Mouse (Mus musculus): ENCODE measurements around the gene 4931422A03Rik. TPM values are rescaled to one million over a fixed set of nuclear protein-coding genes. Genes with fewer than 3 reads are reported as not detected.
"Not testable (repeated sequence)": the region's sequence is repeated elsewhere in the genome, so short reads cannot be mapped to it uniquely, and the experiment has no call there.

Gene 4931422A03Rik
- total RNA-seq, 2 experiments from 2014 or later, result 0.96 TPM; not detected in 1

DNA sequence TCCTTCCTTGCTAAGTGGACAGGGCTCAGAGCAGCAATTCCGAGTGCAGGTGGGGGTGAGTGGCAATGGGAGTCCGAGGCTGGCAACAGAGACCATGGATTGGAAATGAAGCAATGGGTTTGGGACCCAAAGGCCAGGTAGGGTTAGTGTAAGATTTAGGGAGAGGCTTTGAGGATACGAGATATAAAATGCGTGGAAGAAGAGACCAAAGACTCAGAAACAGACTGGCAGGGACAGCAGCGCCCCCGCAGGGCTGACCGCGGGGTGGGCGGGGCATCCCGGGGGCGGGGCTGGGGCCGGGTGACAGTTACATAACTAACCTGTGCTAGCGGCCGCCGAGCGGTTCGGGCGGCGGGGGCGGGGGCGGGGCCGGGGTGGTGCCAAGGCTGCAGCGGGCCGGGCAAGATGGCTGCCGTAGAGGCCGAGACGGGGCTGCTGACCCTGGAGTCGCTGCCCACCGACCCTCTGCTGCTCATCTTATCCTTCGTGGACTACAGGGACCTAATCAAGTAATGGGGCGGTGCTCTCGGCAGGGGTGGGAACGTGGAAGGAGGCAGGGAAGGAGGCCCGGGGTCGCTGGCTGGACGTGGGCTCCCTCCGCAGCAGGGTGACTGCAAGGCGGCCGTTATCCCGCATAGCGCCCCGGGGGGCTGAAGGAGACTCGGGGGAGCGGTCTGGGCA, 563 bp downstream of the 4931422A03Rik start, which contains the start of gene Fbxo3:
TSS of gene Fbxo3 (plus strand) at position 264 of the 681 bp plus-strand sequence.
- peak; percentile 64 to 79 for DNase-seq (ENCODE audit: low spot score in 2 of 2)

DNA sequence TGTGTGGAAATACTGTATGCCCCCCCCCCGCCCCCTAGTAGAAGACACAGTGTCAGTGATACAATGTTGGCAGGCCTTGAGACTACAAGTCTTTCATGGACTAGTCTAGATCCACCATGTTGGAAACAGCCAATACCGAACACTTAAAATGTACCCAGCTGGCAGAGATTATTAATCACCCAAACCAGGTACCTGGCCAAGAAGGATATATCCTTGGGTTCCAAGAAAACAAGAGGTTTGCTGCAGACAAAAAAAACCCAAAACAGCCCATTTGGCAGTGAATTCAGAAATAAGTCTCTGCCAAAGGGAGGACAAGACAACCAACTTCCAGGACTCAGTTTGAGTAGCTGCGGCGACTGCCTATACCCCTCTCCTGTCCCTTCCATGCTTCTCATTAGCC, 3.5 kb downstream of the 4931422A03Rik start:
- no peak for DNase-seq (ENCODE audit: low spot score in 2 of 2)

DNA sequence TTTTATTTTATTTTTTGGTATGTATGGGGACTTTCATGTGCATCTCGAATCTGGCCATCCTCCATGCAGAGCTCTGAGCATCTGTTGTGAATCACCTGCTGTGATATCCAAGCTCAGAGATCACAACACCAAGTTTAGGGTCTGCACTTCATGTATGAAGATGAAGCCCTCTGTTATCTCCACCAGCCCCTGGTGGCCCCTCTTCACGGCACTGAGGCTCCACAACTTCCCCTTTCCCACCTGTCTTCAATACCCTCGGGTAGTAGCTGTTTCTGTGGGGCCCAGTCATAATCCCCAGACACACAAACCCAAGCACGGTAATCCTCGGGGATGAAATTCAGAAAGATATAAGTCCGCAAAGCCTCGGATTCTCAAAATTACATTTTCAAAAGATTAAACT, 5.1 kb downstream of the 4931422A03Rik start:
- no peak for DNase-seq (ENCODE audit: low spot score in 2 of 2)

DNA sequence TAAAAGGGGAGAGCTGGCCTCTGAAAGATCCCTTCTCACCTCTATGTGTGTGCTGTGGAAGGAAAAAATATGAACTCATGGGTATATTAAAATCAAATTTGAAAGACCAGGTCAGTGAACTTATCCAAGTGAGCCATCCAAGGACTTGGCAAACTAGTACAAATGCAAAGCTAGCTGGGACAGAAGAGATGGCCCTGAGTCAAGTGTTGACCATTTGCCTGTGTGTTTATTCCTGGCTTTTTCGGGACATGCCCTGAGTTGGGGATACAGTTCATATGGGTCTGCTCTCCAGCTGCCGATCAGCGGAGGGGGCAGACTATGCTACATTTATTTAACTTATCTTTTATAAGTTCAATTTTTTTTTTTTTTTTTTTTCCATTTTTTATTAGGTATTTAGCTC, 19.3 kb downstream of the 4931422A03Rik start:
- not testable (repeated sequence) for DNase-seq (ENCODE audit: low spot score in 2 of 2)

DNA sequence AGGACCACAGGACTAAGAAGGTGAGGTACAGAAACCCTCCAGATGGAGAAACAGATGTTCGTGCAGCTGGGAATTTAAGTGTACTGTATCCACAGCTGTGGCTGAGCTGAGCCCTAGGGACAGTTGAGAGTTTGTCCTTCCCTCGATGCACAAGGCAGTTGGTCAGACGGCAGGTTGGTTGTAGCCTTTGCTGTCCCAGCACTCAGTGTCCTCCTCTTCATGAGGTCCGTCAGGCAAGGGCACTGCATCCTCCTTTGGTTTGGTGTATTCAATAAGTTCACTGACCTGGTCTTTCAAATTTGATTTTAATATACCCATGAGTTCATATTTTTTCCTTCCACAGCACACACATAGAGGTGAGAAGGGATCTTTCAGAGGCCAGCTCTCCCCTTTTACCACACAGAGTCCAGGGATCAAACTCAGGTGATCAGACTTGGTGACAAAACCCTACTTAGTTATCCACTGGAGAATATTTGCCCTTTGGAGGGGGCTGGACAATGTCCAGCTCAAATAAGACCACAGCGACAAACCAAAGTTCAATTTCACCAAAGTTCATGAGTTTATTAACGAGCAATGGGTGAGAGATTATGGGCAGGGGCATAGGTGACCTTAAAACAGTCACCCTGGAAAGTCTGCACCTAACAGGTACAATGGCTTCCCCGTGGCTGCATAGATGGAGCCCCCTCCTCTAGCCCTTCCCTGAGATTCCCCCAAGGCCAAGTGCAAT, 20.2 kb downstream of the 4931422A03Rik start:
- DNase-seq (ENCODE audit: low spot score in 2 of 2), result no peak

DNA sequence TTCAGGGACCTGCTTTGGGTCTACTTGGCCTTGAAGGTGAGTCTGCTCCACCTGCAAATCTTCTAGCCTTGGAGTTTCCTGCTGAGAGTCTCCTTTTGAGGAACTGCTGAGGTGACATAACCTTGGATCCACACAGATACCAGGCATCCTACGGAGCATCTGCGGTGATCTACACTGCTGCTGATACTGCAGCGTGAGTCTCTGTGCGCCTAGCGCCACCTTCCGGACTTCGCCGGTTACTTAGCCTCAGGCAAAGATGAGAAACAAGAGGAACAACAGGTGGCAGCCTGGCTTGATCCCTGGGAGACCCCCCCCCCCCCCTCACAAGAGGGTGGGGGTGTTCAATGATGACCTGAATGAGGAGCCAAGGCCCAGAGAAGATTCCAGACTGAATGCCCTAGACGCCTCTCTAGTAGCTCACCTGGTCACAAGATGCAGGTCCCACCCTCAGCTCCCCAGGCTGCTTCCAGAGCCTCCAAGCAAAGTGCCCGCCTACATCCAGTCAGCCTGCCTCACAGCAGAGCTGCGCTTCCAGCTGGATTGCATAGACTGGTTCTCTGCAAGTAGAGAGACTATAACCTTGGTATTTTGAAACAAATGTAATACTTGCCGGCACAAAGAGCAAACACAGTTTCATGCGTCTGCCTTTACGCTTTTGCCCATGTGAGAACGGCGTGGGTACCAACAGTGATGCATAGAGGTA, 25.3 kb downstream of the 4931422A03Rik start:
- DNase-seq (ENCODE audit: low spot score in 2 of 2), result peak in 1 of 2 experiments; percentile 27

DNA sequence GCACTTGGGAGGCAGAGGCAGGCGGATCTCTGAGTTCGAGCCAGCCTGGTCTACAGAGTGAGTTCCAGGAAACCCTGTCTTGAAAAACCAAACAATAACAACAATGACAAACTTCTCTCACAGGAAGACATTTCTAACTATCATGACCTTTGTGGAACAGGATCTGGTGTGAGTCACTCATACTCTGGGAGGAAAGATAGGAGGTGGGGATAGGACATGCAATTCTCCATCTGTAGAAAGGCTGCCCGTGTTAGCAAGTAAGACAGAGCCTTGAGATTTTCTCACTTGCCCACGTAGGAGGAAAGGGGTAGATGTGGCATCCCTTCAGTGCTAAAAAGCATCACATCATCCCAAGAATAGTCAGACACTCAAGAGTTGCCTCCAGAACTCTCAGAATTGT, 26.3 kb downstream of the 4931422A03Rik start:
- DNase-seq (ENCODE audit: low spot score in 2 of 2), result no peak

DNA sequence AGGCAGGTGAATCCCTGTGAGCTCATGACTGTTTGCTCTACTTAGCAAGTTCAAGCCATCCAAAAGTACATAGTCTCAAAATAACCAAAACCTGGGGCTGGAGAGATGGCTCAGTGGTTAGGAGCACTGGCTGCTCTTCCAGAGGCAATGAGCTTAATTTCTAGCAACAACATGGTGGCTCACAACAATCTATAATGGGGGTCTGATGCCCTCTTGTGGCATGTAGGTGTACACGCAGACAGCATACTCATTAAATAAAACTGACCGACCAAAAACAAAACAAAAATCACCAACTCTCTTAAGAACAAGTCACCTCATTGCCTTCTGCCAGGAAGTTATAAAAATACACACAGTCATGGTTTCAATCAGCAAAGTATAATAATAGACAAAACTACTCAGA, 27.1 kb downstream of the 4931422A03Rik start:
- no peak for DNase-seq (ENCODE audit: low spot score in 2 of 2)

DNA sequence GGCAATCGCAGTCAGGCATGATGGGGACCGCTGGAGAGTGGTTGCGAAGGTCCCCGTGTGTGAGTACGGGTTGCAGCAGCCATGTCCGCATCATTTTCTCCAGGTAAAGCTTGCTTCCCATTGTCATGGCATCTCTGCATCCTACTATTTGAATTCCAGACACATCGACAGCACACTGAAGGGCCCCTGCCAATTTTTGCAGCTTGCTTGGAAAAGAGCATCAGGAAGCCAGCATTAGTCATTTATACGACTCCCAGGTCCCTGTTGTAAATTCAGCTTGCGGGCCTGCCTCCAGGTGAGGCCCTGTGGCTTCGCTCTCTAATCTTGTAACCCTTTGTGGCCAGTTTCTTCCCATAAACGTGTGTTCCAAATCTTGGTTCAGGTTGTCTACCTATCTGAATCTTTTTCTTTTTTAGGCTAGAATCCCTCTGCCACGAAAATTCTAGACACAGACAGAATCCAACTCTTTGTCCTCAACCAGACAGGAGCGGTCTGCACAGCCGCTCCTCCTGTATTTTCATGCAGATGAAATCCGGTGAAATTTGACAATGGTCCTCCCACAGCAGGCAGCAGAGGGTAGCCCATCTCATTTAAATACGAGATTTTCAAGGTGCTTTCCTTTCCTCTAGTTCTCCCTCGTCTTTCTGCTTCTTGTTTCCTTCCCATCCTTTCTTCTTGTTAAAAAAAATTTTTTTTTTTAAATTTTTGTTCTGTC, 35.4 kb downstream of the 4931422A03Rik start:
- no peak for DNase-seq (ENCODE audit: low spot score in 2 of 2)

DNA sequence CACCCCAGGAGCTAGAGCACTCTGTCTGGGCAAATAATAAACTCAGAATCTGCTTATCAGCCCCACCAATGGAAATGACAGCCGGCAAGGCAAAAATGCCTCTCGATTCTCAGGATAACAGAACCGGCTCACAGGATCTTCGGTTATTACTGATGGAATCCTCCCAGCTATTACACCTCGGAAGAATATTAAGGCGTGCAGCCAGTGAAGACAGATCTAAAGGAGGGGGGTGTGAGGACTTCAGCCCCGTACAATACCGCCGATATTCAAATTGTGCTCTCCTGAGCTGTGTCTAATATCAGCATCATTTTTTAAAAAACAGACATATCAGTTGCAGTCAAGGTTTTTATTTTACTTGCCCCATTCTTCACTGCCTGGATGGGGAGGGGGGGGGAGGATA, 36.0 kb downstream of the 4931422A03Rik start:
- no peak for DNase-seq (ENCODE audit: low spot score in 2 of 2)

DNA sequence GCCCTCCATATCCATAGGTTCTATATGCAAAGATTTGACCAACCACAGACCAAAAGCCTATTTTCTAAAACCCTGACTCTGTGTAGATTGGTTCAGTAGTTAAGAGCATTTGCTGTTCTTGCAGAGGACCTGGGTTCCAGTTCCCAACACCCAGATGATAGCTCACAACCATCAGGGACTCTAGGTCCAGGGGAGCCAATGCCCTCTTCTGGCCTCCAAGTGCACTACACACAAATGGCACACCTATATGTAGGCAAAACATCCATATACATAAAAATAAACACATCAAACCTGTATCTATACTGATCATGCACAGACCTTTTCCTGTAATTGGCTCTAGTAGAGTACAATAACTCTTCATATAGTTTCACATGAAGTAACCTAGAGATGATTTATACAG, 36.9 kb downstream of the 4931422A03Rik start:
- no peak for DNase-seq (ENCODE audit: low spot score in 2 of 2)

DNA sequence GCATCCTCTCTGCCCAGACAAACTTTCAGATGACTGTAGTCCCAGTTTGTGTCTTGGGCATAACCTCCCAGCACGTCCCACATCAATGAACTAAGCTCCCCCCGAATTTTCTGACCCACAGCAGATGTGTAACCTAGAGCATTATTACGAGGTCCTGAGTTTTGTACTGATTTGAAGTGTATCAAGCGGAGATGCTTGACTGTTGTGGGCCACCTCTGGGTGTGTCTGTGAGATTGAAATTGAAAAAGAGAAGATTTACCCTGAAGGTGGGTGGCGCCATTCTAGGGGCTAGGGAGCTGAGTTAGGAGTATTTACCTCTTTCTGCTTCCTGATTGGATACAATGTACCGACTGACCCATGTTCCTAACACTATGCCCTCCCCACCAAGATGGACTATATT, 38.4 kb downstream of the 4931422A03Rik start:
- DNase-seq (ENCODE audit: low spot score in 2 of 2), result no peak

DNA sequence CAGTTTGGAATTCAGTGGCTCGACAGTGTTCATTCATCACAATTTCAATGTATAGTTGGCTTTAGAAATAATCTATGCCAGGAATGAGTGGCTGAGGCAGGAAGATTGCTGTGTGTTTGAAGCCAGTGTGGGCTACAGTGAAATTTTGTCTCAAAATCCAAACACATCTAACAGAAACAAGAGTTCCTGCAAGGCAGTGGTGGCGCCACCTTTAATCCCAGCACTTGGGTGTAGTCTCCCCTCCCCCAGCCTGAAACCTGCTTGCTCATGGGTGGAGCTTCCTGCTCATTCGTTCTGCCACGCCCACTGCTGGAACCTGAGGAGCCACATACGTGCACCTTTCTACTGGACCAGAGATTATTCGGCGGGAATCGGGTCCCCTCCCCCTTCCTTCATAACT, 40.6 kb downstream of the 4931422A03Rik start:
- not testable (repeated sequence) for DNase-seq (ENCODE audit: low spot score in 2 of 2)

DNA sequence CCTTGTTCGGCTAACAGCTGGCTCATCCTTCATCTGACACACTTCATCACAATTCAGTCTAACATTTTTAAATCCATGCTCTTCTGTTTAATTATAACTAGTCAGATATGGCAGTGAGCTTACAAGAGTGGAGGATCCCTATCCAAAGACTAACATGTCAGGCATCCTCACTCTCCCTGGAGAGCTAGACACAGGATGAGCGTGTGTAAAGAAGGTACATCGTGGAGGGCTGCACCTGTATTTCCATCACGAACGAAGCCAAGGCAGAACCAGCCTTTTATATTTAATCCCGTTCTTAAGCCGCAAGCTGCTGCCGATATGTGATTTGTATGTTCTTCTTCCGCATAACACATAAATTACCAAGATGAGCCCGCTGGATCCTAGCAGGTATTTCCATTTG, 45.0 kb downstream of the 4931422A03Rik start:
- no peak for DNase-seq (ENCODE audit: low spot score in 2 of 2)

DNA sequence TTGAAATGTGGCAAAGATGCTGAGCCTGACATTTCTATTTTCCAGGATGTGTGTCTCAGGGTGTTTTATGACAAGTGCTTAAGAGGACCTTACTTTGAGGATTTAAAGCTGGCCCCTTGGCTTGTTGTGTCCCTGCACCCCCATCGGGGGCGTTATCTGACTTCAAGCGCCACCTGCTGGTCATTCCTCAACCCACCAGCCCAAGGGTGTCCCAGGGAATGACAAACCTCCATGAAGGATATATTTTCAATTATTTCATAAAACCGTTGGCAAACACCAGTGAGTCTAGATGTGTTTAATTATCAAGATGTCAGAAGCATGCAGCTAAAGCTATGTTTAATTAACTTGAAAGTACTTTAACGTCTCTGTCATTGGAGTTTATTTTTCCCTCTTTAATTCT, 45.9 kb downstream of the 4931422A03Rik start:
- DNase-seq (ENCODE audit: low spot score in 2 of 2), result peak; percentile 45 to 73

DNA sequence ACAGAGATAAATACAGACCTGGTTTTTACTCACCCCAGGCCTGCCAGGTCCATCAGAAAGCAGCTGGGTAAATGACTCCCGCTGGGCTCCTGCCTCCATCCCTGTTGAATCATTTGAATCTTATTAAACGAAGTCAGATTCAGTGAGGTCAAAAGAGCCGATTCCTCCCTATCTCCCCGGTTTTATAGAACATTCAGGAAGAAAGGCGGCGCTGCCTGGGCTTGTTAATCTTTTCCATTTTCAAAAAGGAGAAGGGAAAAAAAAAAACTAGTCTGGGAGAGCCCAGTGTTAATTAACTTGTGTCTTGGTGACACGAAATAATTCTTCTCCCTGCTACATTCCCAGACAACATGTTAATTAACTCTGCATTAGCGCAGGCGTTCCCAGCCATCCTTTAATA, 50.4 kb downstream of the 4931422A03Rik start:
- no peak for DNase-seq (ENCODE audit: low spot score in 2 of 2)

DNA sequence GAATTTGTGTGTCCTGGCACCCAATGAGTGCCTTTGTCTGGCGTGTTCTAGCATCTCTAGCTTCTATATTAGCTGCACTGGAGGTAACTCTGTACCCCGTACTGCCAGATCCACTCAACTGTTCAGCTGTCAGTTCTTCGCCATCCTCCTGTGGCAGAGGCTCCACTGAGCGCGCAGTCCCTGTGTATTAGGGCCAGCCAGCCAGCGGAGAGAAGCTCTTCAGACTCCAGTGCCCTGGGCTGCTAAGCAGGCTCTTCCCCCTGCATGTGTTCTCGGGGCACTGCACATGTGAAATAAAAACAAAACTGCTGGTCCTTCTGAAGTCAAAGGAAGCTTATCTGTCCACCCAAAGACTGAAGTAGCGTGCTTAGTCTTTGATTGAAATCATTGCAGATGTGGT, 50.9 kb downstream of the 4931422A03Rik start:
- DNase-seq (ENCODE audit: low spot score in 2 of 2), result no peak

DNA sequence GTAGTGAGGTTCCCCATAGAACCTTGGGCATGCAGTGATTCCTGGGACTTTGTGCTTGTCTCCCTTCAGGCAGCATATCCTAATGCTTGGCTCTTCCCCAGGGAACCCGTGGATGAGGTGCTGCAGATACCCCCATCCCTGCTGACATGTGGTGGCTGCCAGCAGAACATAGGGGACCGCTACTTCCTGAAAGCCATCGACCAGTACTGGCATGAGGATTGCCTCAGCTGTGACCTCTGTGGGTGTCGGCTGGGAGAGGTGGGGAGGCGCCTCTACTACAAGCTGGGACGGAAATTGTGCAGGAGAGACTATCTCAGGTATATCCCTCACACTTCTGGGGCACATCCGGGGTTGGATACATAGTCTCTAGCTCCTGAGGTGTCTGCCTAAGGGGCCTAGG, 52.3 kb downstream of the 4931422A03Rik start:
- DNase-seq (ENCODE audit: low spot score in 2 of 2), result no peak

DNA sequence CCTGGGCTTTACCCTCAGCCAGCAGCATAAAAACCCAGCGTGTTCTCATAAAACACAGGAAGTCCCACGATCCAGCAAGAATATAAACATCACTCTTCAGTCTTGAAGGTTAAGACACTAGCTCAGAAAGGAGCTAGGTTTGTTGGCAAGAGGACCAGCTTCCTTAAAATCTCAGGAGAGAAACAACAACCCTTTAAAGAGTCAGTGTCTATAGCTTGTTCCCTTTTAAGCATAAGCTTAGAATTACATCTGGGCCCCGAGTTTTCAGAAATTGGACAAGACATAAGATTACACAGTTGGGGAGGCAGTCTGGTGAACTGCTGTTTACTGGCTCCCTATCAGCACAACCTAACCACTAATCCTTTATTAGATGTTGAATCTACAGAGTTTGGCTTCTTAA, 56.3 kb downstream of the 4931422A03Rik start:
- DNase-seq (ENCODE audit: low spot score in 2 of 2), result no peak

DNA sequence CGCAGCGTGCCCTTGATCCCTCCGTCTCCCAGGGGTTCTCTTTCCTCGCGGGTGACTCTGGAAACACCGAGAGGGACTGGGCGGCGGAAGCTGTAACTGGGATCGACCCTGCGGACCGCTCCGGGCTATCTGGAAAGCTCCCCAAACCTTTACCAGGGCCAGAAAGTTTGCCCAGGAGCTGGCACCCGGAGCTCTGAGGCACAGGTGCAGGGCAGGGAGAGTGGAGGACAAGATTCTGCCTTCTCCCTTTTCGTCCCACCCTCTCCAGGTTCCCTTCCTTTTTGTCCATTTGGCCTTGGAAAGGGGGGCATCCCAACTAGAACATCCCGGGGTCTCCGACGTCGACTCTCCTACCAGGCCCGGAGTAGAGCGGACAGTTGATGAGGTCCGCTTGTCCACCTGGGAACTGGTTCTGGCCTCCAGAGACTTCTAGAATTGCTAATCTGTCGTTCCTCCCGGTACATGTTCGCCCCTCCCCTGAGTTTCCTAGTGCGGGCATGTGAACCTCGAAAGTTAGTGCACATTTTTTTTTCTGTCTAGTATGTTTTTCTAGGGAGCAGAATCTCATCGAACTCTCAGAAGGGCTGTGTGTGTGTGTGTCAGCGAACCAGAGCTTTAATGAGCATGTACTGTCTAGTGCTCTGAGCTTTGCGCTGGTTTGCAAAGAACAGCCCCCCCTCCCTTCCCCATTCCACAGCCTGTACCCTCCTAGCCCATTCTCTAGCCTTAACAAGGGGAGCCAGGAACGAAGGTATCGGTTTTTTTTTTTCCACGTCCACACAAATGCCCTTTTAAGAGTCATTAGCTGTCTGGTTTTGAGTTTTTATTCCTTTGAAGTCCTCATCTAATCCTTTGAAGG, 57.1 kb downstream of the 4931422A03Rik start:
- DNase-seq (ENCODE audit: low spot score in 2 of 2), result no peak

Data from adrenal gland, postnatal 4 days (tissue).